Mouse (Mus musculus) liver, embryonic 16.5 days (tissue): Measurements from ENCODE around the gene Dlg3. TPM values are rescaled to one million over a fixed set of nuclear protein-coding genes. Genes with fewer than 3 reads are reported as not detected.

ENCODE experiments used
- ATAC-seq: fragments of 200-750 bp; cut with Nextera tagmentation; 2 replicates; pipeline ENCODE4 v1.8.0; 2017; ENCODE audit warnings: low read depth, mild to moderate bottlenecking, moderate number of reproducible peaks, moderate library complexity
- H3K27ac ChIP-seq: fragments of 300-500 bp; sonication (generic); 2 replicates; pipeline ENCODE4 v1.5.1; 2014; ENCODE audit warnings: mild to moderate bottlenecking, low read length
- H3K27me3 ChIP-seq: fragments of 300-500 bp; sonication (generic); 2 replicates; pipeline ENCODE4 v1.6.1; 2014; ENCODE audit warnings: low read depth, low read length, mixed read lengths; ENCODE audit not compliant: control insufficient read depth, insufficient read depth
- H3K36me3 ChIP-seq: fragments of 300-500 bp; sonication (generic); 2 replicates; pipeline ENCODE4 v1.6.1; 2014; ENCODE audit warnings: mild to moderate bottlenecking; ENCODE audit not compliant: control insufficient read depth, insufficient read depth
- H3K4me1 ChIP-seq: fragments of 300-500 bp; sonication (generic); 2 replicates; pipeline ENCODE4 v1.6.1; 2014; ENCODE audit warnings: low read depth, low read length, mixed read lengths; ENCODE audit not compliant: control insufficient read depth
- H3K4me2 ChIP-seq: fragments of 300-500 bp; sonication (generic); 2 replicates; pipeline ENCODE4 v1.6.1; 2014; ENCODE audit warnings: low read depth, low read length, mixed read lengths
- H3K4me3 ChIP-seq: fragments of 300-500 bp; sonication (generic); 2 replicates; pipeline ENCODE4 v1.5.1; 2014; ENCODE audit warnings: low read depth, mild to moderate bottlenecking, low read length
- H3K9ac ChIP-seq: fragments of 300-500 bp; sonication (generic); 2 replicates; pipeline ENCODE4 v1.6.1; 2014; ENCODE audit warnings: low read depth, low read length
- H3K9me3 ChIP-seq: fragments of 300-500 bp; sonication (generic); replicated peaks from 2 replicates; pipeline ENCODE4 v1.6.1; 2016; ENCODE audit warnings: low read length; ENCODE audit not compliant: control insufficient read depth
- WGBS: fragments of 180-500 bp; shearing (Covaris S2); extraction: QIAGEN DNeasy Blood & Tissue Kit; methylation state at CpG from one replicate; pipeline ENCODE4 v1.1.7; 2014; ENCODE audit not compliant: insufficient replicate concordance; 5-methylcytosine and 5-hydroxymethylcytosine counted together
- polyA plus RNA-seq: library from polyadenylated mRNA; unstranded; fragments of >200 nt; fragmentation: Nextera tagmentation; extraction: Ambion mirVana; gene quantifications from 2 replicates; pipeline ENCODE4 v1.2.1, GENCODE M21; 2015

Gene Dlg3
- polyA plus RNA-seq, 1 experiment from 2014 or later, result 0.72 TPM

- no peaks in the 10 kb centered on the region for H3K9me3 ChIP-seq
- no peak for ATAC-seq
- no peaks in the 10 kb centered on the region for H3K36me3 ChIP-seq
- H3K27me3 ChIP-seq, result no peaks in the 10 kb centered on the region
- H3K4me2 ChIP-seq, result no peak overlapping the region
- H3K4me1 ChIP-seq, result no peaks in the 10 kb centered on the region
- 70% methylated on average over 7 of the region's 7 CpGs for WGBS
- H3K27ac ChIP-seq, result no peak overlapping the region
- no peak overlapping the region for H3K9ac ChIP-seq
- no peak overlapping the region for H3K4me3 ChIP-seq
These were observed 48.2 kb downstream of the Dlg3 start for GRCm38 (mm10) chrX:100815766-100816165.

- H3K4me1 ChIP-seq, result no peaks in the 10 kb centered on the region
- H3K36me3 ChIP-seq, result no peaks in the 10 kb centered on the region
- no peaks in the 10 kb centered on the region for H3K9me3 ChIP-seq
- H3K9ac ChIP-seq, result no peak overlapping the region
- H3K27me3 ChIP-seq, result no peaks in the 10 kb centered on the region
- H3K4me3 ChIP-seq, result no peak overlapping the region
- H3K4me2 ChIP-seq, result no peak overlapping the region
- WGBS, result 66% methylated on average over 9 of the region's 9 CpGs
- no peak overlapping the region for H3K27ac ChIP-seq
- no peak for ATAC-seq
These were observed 51.2 kb downstream of the Dlg3 start for GRCm38 (mm10) chrX:100818681-100819080.

GRCm38 (mm10) chrX:100821149-100821548, 53.6 kb downstream of the Dlg3 start:
- Histone ChIP-seq H3K4me1 (no peaks in the 10 kb centered on the region), H3K9me3 (no peaks in the 10 kb centered on the region), H3K9ac (no peak overlapping the region), H3K27ac (no peak overlapping the region), H3K4me2 (no peak overlapping the region), H3K36me3 (no peaks in the 10 kb centered on the region), H3K4me3 (no peak overlapping the region), H3K27me3 (no peaks in the 10 kb centered on the region)
- ATAC-seq, result no peak
- 65% methylated on average over 1 of the region's 1 CpGs for WGBS

GRCm38 (mm10) chrX:100825557-100825956, 58.0 kb downstream of the Dlg3 start:
- Histone ChIP-seq H3K4me3 (no peak overlapping the region), H3K36me3 (no peaks in the 10 kb centered on the region), H3K4me1 (no peaks in the 10 kb centered on the region), H3K9ac (no peak overlapping the region), H3K27me3 (no peaks in the 10 kb centered on the region), H3K27ac (no peak overlapping the region), H3K9me3 (no peaks in the 10 kb centered on the region), H3K4me2 (no peak overlapping the region)
- 48% methylated on average over 1 of the region's 1 CpGs for WGBS
- no peak for ATAC-seq

GRCm38 (mm10) chrX:100832806-100833205, 65.3 kb downstream of the Dlg3 start:
- Histone ChIP-seq H3K27ac (no peak overlapping the region), H3K4me1 (no peaks in the 10 kb centered on the region), H3K4me2 (no peak overlapping the region), H3K36me3 (no peaks in the 10 kb centered on the region), H3K4me3 (no peak overlapping the region), H3K9me3 (no peaks in the 10 kb centered on the region), H3K9ac (no peak overlapping the region), H3K27me3 (no peaks in the 10 kb centered on the region)
- ATAC-seq, result no peak
- WGBS, result 61% methylated on average over 2 of the region's 2 CpGs

- H3K27ac ChIP-seq, result no peak overlapping the region
- no peaks in the 10 kb centered on the region for H3K27me3 ChIP-seq
- no peak overlapping the region for H3K9ac ChIP-seq
- no peak overlapping the region for H3K4me2 ChIP-seq
- no peak overlapping the region for H3K4me3 ChIP-seq
- H3K36me3 ChIP-seq, result no peaks in the 10 kb centered on the region
- H3K9me3 ChIP-seq, result no peaks in the 10 kb centered on the region
- no peaks in the 10 kb centered on the region for H3K4me1 ChIP-seq
- ATAC-seq, result no peak
These were observed 71.7 kb downstream of the Dlg3 start for GRCm38 (mm10) chrX:100839211-100839610.

Other genes starting within 250 kb of the Dlg3 start
- gene Dgat2l6, start 242.9 kb upstream of the Dlg3 start, polyA plus RNA-seq, result not detected in 2 replicates
- not detected in 2 replicates for gene Awat1, start 195.5 kb upstream of the Dlg3 start, polyA plus RNA-seq
- gene P2ry4, start 172.9 kb upstream of the Dlg3 start, polyA plus RNA-seq, result 0.74 TPM in 2 replicates
- not detected in 2 replicates for gene Arr3, start 162.2 kb upstream of the Dlg3 start, polyA plus RNA-seq
- gene Kif4, start 142.0 kb upstream of the Dlg3 start, polyA plus RNA-seq, result 21.2 and 22.6 TPM in 2 replicates
- 49.4 and 56.1 TPM in 2 replicates for gene Pdzd11, start 141.2 kb upstream of the Dlg3 start, polyA plus RNA-seq
- 0.08 TPM in 1 of 2 replicates, not detected in the other for gene Gdpd2, start 37.8 kb upstream of the Dlg3 start, polyA plus RNA-seq